Mouse (Mus musculus): ENCODE results near the gene Prune1.

DNA sequence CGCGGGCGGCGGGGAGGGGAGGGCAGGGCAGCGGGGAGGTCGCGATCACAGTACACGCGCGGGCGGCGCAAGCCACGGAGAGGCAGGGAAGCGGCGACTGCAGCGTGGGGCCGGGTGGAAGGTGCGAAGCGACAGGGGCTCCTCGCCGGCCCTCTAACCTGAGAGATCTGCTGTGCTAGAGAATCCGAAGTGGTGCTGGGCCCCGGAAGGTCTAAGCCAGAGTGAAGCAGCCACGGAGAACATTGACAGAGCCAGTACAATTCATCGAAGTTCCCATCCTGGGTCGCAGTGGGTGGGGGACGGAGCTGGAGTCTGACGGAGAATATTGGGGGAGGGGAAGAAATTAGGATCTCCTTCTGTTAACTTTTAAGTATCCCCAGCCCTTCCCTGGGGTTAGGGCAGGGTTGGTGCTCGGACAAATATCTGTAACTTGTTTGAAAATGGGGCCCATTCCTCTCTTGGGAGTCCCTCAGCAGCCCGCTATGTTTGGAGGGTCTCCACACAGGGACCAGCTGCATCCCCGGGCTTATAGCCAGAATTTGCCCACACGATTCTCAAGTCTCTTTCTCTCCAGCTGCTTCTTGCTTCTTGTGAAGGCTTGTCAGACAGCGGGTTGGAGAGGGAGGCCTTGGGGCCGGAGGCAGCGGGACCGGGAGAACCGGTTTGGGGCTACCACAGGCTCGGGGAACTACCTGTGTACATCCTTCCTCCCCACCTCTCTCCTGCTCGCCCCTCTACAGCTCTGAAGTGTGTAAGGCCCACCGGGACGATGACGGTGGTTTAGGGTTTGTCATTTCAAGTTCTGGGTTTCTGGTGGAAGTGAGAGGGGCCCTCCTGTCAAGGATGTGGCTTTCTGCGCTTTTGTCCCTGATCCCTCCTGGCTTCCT lies 52.7 kb downstream of the Prune1 start:
- no peak for TF ChIP-seq EP300 (IDR thresholded peaks at IDR 0.05; ENCODE audit: low read depth)
- TF ChIP-seq CTCF (IDR thresholded peaks at IDR 0.05; ENCODE audit: low read depth) = no peak
